Mouse (Mus musculus) thymus, postnatal 36 days (tissue): ENCODE results near the gene Otud7b.
"Not testable (repeated sequence)": the region's sequence is repeated elsewhere in the genome, so short reads cannot be mapped to it uniquely, and the experiment has no call there.

Source experiments
- DNase-seq, 2 experiments: peaks; one replicate each; pipeline ENCODE4 v3.0.0; 2022; ENCODE audit warnings: mixed read lengths in 2 of 2

Otud7b gene

DNA sequence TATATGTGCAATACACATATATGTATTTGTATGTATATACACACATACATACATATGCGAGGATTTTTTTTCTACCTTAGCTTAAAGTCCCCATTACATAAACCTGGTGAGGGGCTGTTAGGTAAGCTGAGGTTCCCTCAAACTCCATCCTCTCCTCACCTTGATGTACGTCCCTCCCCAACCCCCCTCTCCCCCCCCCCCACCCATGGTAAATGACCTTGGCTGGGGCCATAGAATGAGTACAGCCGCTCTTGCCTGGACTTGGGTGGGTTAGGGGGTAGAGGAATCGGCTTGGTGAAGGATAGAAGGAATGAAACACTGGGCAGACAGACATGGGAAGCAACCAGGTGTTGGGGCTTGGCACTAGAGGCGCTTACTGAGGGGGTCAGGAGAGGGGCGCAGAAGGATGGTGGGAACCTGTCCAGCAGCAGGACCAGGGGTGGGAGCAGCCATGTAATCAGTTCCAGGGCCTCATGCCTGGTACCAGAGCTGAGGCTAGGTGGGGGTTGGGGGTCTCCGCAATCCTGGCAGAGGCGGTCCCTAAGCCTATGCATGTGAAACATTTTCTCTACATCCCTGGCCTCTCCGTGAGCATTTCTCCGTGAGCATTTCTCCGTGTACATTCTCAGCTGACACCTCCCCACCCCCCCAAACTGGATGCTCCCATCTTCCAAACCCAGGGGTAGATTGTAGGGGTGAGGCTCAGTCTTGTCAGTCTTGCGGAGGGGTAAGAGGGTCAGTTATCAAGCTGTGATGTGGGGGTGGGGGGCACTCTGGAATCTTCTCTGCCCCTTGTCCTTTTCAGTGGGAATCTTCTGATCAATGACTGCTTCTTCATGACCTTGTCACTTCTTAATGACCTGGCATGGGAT is 77.4 kb downstream of the Otud7b start:
- DNase-seq: no peak

DNA sequence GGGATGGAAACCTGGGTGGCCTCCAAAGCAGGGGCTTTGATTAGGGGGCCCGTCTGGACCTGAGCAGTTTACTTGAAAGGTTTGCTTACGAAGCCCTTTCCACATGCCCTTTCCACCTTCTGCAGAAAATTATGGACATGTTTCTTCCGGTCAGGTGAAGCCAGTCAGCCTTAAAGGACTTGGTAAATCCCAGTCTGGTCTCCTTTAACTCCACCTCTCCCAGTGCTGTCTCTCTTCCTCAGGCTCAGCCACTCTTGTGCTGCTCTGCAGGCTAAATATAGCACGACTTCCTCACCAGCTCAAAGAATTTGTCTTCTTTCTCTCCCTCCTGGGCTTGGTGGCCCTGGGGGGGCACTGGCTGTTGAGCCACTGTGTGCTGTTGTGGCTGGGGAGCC is 78.1 kb downstream of the Otud7b start:
- DNase-seq: no peak

DNA sequence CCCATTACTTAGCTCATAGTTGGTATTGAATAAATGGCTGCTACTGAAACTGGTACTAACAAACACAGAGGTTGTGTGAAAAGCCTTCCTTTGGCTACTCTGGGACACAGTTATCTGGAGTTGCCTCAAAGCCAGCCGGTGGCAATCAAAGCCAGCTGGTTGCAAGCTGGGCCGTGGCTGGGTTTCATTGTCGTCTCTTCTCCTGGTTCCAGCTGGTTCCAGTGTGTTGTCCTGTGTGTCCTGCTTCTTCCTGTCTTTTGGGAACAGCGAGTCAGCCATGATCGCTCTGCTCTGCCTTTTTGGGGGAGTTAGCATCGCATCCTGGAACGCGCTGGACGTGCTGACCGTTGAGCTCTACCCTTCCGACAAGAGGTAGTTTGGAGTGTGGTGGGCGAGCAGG is 88.7 kb downstream of the Otud7b start:
- DNase-seq: no peak

- DNase-seq: no peak
These were observed 90.6 kb downstream of the Otud7b start for GRCm38 (mm10) chr3:96194966-96195365.

- DNase-seq: no peak
These were observed 91.4 kb downstream of the Otud7b start for GRCm38 (mm10) chr3:96195616-96196313.

GRCm38 (mm10) chr3:96196437-96197128 is 92.3 kb downstream of the Otud7b start:
- no peak for DNase-seq

DNA sequence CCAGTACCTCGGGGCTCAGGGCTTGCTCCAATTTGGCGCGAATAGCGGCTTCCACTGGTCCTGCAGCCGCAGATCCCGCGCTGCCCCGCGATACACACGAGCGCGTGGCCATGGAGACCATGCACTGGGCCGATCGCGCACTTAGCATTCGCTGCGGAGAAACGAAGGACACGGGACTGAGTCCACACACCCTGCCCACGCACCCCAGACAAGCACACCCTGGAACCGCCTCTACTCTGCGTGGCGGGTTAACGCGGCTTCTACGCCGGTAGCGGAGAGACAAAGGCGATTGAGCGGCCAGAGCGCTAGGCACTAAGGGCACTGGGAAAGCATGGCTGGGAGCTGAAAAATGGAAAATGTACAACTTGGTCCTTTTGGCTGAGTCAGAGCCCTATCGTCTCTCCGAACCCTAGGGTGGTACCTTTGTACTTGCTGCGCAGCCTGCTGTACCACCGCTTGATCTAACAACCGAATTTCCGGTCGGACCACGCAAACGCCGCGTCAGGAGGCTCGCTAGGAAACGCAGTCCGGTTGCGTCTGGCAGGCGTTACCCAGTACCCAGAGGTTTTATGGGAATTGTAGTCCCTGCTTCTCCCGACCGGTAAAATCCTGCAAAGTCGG is 92.9 kb downstream of the Otud7b start:
- peak; percentile 80 to 87 for DNase-seq

- DNase-seq: peak; percentile 22 to 63
These were observed 93.9 kb downstream of the Otud7b start for GRCm38 (mm10) chr3:96198181-96198580.

DNA sequence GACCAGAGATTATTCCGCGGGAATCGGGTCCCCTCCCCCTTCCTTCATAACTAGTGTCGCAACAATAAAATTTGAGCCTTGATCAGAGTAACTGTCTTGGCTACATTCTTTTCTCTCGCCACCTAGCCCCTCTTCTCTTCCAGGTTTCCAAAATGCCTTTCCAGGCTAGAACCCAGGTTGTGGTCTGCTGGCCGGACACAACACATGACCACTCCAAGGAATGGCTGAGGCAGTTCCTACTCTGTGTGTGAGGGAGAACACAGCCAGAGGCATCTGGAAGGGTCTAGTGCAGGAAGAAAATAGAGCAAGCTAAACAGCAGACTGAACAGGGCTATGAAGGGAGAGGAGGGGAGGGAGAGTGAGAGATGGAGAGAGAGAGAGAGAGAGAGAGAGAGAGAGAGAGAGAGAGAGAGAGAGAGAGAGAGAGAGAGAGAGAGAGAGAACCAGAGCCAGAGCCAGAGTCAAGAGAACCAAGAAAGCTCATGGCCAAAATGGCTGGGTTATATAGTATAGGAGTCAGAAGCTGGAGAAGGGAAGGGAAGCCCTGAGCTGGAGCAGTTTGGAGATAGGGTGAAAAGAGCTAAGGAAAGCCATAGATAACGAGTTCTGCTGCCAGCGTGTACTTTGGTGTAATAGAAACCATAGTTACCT is 94.4 kb downstream of the Otud7b start:
- DNase-seq: not testable (repeated sequence)

DNA sequence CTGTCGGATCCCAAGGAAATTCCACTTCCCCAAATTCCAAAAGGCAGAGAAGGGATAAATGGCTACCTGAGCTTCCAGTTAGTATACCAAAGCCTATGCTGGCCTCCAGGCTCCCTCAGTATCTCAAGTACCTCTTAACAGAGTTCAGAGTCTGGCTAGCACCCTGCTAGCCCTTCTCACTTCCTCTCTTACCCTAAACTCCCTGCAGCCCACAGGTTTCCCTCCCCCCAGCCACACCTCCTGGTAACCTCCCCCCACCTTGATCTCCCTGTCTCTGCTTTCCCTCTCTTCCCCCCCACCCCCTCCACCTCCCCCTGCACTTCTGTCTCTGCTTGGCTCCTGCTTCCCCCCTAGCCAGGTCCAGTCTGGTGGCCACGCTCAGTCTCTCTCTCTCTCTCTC is 95.4 kb downstream of the Otud7b start:
- no peak for DNase-seq

- DNase-seq: no peak
These were observed 103.5 kb downstream of the Otud7b start for GRCm38 (mm10) chr3:96207819-96208218.

DNA sequence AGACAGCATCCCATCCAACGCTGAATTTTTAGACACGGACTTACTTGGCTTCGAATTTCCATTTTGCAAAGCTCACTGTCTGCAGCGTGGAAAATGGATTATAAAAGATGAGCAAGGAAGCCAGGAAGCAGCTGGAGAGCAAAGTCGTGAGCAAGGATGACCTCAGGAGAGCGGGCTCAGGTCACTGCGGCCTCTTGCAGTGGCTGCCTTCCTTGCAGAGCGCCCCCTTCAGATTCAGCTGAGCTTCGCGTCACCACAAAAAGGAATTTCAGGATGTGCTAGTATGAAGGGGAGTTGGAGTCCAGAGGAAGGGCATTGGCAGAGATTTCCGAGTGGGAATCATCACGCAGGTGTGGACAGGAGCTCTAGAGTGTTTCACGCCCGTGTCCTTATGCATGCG is 104.9 kb downstream of the Otud7b start:
- DNase-seq: no peak
